Mouse (Mus musculus): ENCODE data around the gene Ptges.

DNA sequence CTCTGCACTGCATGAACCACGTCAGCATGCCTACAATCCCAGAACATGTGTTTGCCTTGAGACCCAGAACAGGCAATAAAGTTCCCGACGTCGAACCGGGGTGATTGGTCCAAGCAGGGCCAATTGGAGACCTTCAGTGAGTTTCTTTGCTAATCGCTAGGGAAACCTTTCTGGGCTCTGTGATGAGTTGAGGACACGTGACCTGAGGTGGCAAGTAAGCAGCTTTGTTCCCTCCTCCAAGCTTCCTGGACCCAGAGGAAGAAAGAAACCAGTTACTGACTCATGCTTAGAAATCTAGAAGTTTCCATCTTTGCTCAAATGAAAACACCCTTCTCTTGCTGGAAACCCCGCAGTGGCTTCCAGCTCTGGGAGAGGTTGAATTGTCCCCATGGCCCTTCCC is 16.6 kb downstream of the Ptges start:
- TF ChIP-seq POLR2A (IDR thresholded peaks at IDR 0.05; ENCODE audit: insufficient read depth, low read depth, low read length) (no peak), CTCF (IDR thresholded peaks at IDR 0.05; ENCODE audit: insufficient read depth, low read depth, low read length) (no peak)

All from olfactory bulb, adult 2 months (tissue).